Mouse (Mus musculus): ENCODE results near the gene Scnn1a. TPM values are rescaled to one million over a fixed set of nuclear protein-coding genes. Genes with fewer than 3 reads are reported as not detected.
"Not testable (repeated sequence)": the region's sequence is repeated elsewhere in the genome, so short reads cannot be mapped to it uniquely, and the experiment has no call there.

Scnn1a gene
- polyA plus RNA-seq, 1 experiment from 2014 or later, result 1.5 TPM

- 54% methylated on average over 4 of the region's 4 CpGs for WGBS
- 0 out of 2 replicates have a peak, but pooled peaks cover 2% of the 10 kb centered on the region for H3K4me1 ChIP-seq
- ATAC-seq (ENCODE audit: insufficient number of reproducible peaks, insufficient read depth, low FRiP score, low TSS enrichment, low read depth), result no peak
These were observed 29.1 kb upstream of the Scnn1a start for GRCm38 (mm10) chr6:125291329-125291728.

GRCm38 (mm10) chr6:125292256-125292655 is 28.2 kb upstream of the Scnn1a start:
- WGBS, result 86% methylated on average over 7 of the region's 7 CpGs
- H3K36me3 ChIP-seq, result no peaks in the 10 kb centered on the region
- H3K4me1 ChIP-seq, result no peaks in the 10 kb centered on the region
- no peaks in the 10 kb centered on the region for H3K27me3 ChIP-seq
- no peak overlapping the region for H3K4me2 ChIP-seq
- no peak for ATAC-seq (ENCODE audit: insufficient number of reproducible peaks, insufficient read depth, low FRiP score, low TSS enrichment, low read depth)
- no peaks in the 10 kb centered on the region for H3K9me3 ChIP-seq
- no peak overlapping the region for H3K27ac ChIP-seq
- no peak overlapping the region for H3K4me3 ChIP-seq
- no peak overlapping the region for H3K9ac ChIP-seq

More at GRCm38 (mm10) chr6:125291329-125291728, 29.1 kb upstream of the Scnn1a start:
- H3K27me3 ChIP-seq, result no peaks in the 10 kb centered on the region
- no peaks in the 10 kb centered on the region for H3K36me3 ChIP-seq
- H3K4me2 ChIP-seq, result no peak overlapping the region
- H3K4me3 ChIP-seq, result no peak overlapping the region
- no peak overlapping the region for H3K9ac ChIP-seq
- no peaks in the 10 kb centered on the region for H3K9me3 ChIP-seq
- no peak overlapping the region for H3K27ac ChIP-seq

- H3K36me3 ChIP-seq, result no peaks in the 10 kb centered on the region
- no peak overlapping the region for H3K9ac ChIP-seq
- H3K27me3 ChIP-seq, result no peaks in the 10 kb centered on the region
- no peaks in the 10 kb centered on the region for H3K4me1 ChIP-seq
- H3K27ac ChIP-seq, result no peak overlapping the region
- H3K4me2 ChIP-seq, result no peak overlapping the region
- H3K4me3 ChIP-seq, result no peak overlapping the region
- WGBS, result 71% methylated on average over 4 of the region's 4 CpGs
- H3K9me3 ChIP-seq, result no peaks in the 10 kb centered on the region
- ATAC-seq (ENCODE audit: insufficient number of reproducible peaks, insufficient read depth, low FRiP score, low TSS enrichment, low read depth), result no peak
These were observed 26.4 kb upstream of the Scnn1a start for GRCm38 (mm10) chr6:125294049-125294448.

GRCm38 (mm10) chr6:125297149-125297820 is 23.2 kb upstream of the Scnn1a start:
- H3K4me2 ChIP-seq, result no peak overlapping the region
- 73% methylated on average over 5 of the region's 5 CpGs for WGBS
- ATAC-seq (ENCODE audit: insufficient number of reproducible peaks, insufficient read depth, low FRiP score, low TSS enrichment, low read depth), result no peak

GRCm38 (mm10) chr6:125300982-125301381 is 19.5 kb upstream of the Scnn1a start:
- Histone ChIP-seq H3K4me1 (peaks cover 14% of the 10 kb centered on the region), H3K9ac (no peak overlapping the region), H3K27me3 (no peaks in the 10 kb centered on the region), H3K36me3 (peaks cover 2% of the 10 kb centered on the region), H3K4me2 (no peak overlapping the region), H3K4me3 (no peak overlapping the region), H3K9me3 (no peaks in the 10 kb centered on the region), H3K27ac (no peak overlapping the region)
- WGBS, result 50% methylated on average over 1 of the region's 1 CpGs
- no peak for ATAC-seq (ENCODE audit: insufficient number of reproducible peaks, insufficient read depth, low FRiP score, low TSS enrichment, low read depth)

More at GRCm38 (mm10) chr6:125297149-125297820, 23.2 kb upstream of the Scnn1a start:
- Histone ChIP-seq H3K9me3 (no peaks in the 10 kb centered on the region), H3K36me3 (no peaks in the 10 kb centered on the region), H3K4me1 (peaks cover 5% of the 10 kb centered on the region; the same call in 1 of the 2 replicates), H3K9ac (no peak overlapping the region), H3K27ac (no peak overlapping the region), H3K27me3 (no peaks in the 10 kb centered on the region), H3K4me3 (no peak overlapping the region)

- peaks cover 15% of the 10 kb centered on the region for H3K36me3 ChIP-seq
- ATAC-seq (ENCODE audit: insufficient number of reproducible peaks, insufficient read depth, low FRiP score, low TSS enrichment, low read depth), result no peak
- no peaks in the 10 kb centered on the region for H3K27me3 ChIP-seq
- H3K27ac ChIP-seq, result 0 out of 2 replicates have a peak overlapping the region, but pooled peaks have one; percentile 48
- H3K4me2 ChIP-seq, result no peak overlapping the region
- H3K9me3 ChIP-seq, result no peaks in the 10 kb centered on the region
- H3K4me1 ChIP-seq, result peaks cover 14% of the 10 kb centered on the region
- H3K4me3 ChIP-seq, result no peak overlapping the region
- WGBS, result 58% methylated on average over 24 of the region's 24 CpGs
- no peak overlapping the region for H3K9ac ChIP-seq
These were observed 18.1 kb upstream of the Scnn1a start for GRCm38 (mm10) chr6:125302231-125302982.

- Histone ChIP-seq H3K4me1 (peaks cover 14% of the 10 kb centered on the region), H3K27ac (no peak overlapping the region), H3K36me3 (peaks cover 15% of the 10 kb centered on the region), H3K27me3 (no peaks in the 10 kb centered on the region), H3K9ac (no peak overlapping the region), H3K4me2 (no peak overlapping the region), H3K9me3 (no peaks in the 10 kb centered on the region), H3K4me3 (no peak overlapping the region)
- 75% methylated on average over 4 of the region's 4 CpGs for WGBS
- no peak for ATAC-seq (ENCODE audit: insufficient number of reproducible peaks, insufficient read depth, low FRiP score, low TSS enrichment, low read depth)
These were observed 17.2 kb upstream of the Scnn1a start for GRCm38 (mm10) chr6:125303242-125303641.

GRCm38 (mm10) chr6:125304408-125304807 is 16.1 kb upstream of the Scnn1a start:
- not testable (repeated sequence) for H3K9ac ChIP-seq; ATAC-seq (ENCODE audit: insufficient number of reproducible peaks, insufficient read depth, low FRiP score, low TSS enrichment, low read depth); H3K27me3 ChIP-seq; H3K4me2 ChIP-seq; H3K27ac ChIP-seq; H3K4me3 ChIP-seq; H3K9me3 ChIP-seq
- Histone ChIP-seq H3K4me1 (peaks cover 23% of the 10 kb centered on the region), H3K36me3 (peaks cover 15% of the 10 kb centered on the region)
- 87% methylated on average over 7 of the region's 7 CpGs for WGBS

- H3K4me3 ChIP-seq, result no peak overlapping the region
- 82% methylated on average over 6 of the region's 6 CpGs for WGBS
These were observed 15.0 kb upstream of the Scnn1a start for GRCm38 (mm10) chr6:125305465-125305864.

GRCm38 (mm10) chr6:125307091-125307490 is 13.4 kb upstream of the Scnn1a start:
- Histone ChIP-seq H3K4me3 (no peak overlapping the region), H3K9me3 (no peaks in the 10 kb centered on the region), H3K36me3 (peaks cover 22% of the 10 kb centered on the region), H3K4me1 (peaks cover 30% of the 10 kb centered on the region), H3K4me2 (no peak overlapping the region), H3K9ac (no peak overlapping the region), H3K27ac (no peak overlapping the region), H3K27me3 (no peaks in the 10 kb centered on the region)
- ATAC-seq (ENCODE audit: insufficient number of reproducible peaks, insufficient read depth, low FRiP score, low TSS enrichment, low read depth), result no peak
- WGBS, result 88% methylated on average over 5 of the region's 5 CpGs

More at GRCm38 (mm10) chr6:125305465-125305864, 15.0 kb upstream of the Scnn1a start:
- no peaks in the 10 kb centered on the region for H3K9me3 ChIP-seq
- no peaks in the 10 kb centered on the region for H3K27me3 ChIP-seq
- H3K9ac ChIP-seq, result no peak overlapping the region
- H3K27ac ChIP-seq, result no peak overlapping the region
- H3K4me2 ChIP-seq, result no peak overlapping the region
- H3K36me3 ChIP-seq, result peaks cover 15% of the 10 kb centered on the region
- peaks cover 23% of the 10 kb centered on the region for H3K4me1 ChIP-seq
- ATAC-seq (ENCODE audit: insufficient number of reproducible peaks, insufficient read depth, low FRiP score, low TSS enrichment, low read depth), result no peak

- Histone ChIP-seq H3K4me3 (no peak overlapping the region), H3K4me1 (peaks cover 36% of the 10 kb centered on the region), H3K9me3 (no peaks in the 10 kb centered on the region), H3K27ac (no peak overlapping the region; the same call in 1 of the 2 replicates), H3K4me2 (peak overlapping the region; percentile 43), H3K27me3 (no peaks in the 10 kb centered on the region), H3K9ac (no peak overlapping the region), H3K36me3 (peaks cover 22% of the 10 kb centered on the region)
- 6% methylated on average over 13 of the region's 13 CpGs for WGBS
- 0 out of 2 replicates have a peak, but pooled peaks have one; percentile 35 for ATAC-seq (ENCODE audit: insufficient number of reproducible peaks, insufficient read depth, low FRiP score, low TSS enrichment, low read depth)
These were observed 11.5 kb upstream of the Scnn1a start for GRCm38 (mm10) chr6:125308921-125309320.
